Mouse (Mus musculus): ENCODE data around the gene Cpn2. TPM values are rescaled to one million over a fixed set of nuclear protein-coding genes. Genes with fewer than 3 reads are reported as not detected.

Gene Cpn2
- polyA plus RNA-seq, 1 experiment = not detected

DNA sequence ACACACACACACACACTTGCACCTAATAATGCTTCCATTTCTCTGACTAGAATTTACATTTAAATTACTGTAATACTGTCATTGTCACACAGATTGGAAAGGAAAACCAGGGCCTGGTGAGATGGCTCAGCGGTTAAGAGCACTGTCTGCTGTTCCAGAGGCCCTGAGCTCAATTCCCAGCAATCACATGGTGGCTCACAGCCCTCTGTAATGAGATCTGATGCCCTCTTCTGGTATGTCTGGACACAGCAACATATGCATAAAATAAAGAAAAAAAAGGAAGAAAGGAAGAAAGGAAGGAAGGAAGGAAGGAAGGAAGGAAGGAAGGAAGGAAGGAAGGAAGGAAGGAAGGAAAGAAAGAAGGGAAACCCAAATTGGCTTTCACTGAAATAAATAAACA lies 53.7 kb downstream of the Cpn2 start:
- no peaks in the 10 kb centered on the region for H3K4me1 ChIP-seq (ENCODE audit: control insufficient read depth, insufficient read depth, insufficient read length)
- no peaks in the 10 kb centered on the region for H3K27me3 ChIP-seq (ENCODE audit: control insufficient read depth, insufficient read depth, low read length)
- no peak overlapping the region for H3K27ac ChIP-seq (ENCODE audit: insufficient read depth, low read length)
- no peak overlapping the region for H3K4me3 ChIP-seq (ENCODE audit: extremely low read depth, insufficient read depth, insufficient read length)
- DNase-seq (ENCODE audit: low read depth in 1 of 2, low spot score in 2 of 2) = no peak
- 95% methylated on average over 1 of the region's 1 CpGs for WGBS
- no peak for TF ChIP-seq POLR2A (IDR thresholded peaks at IDR 0.05; ENCODE audit: low read depth, low read length)
- no peak for TF ChIP-seq CTCF (IDR thresholded peaks at IDR 0.05; ENCODE audit: extremely low read depth, insufficient read depth, insufficient read length, insufficient replicate concordance)
- no peaks in the 10 kb centered on the region for H3K36me3 ChIP-seq (ENCODE audit: control insufficient read depth, insufficient read depth, low read length)

DNA sequence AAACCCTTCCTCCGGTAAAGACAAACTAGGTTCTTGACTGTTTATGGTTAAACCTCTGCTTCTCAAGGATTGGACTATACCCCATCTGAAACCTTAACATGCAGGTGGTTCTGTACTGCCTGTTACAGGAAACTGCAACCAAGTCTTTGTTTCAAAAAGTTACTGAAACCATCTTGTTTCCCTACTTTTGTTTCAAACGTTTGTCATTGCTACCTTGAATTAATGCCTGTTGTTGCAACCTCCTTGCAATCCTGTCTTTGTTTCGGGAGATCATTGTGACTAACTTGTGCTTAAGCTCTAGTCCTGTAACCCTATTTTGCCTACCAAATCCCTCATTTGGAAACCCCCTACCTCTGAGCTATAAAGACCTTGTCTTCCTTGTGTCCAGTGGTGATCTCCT lies 55.3 kb downstream of the Cpn2 start:
- no peak overlapping the region for H3K4me3 ChIP-seq (ENCODE audit: extremely low read depth, insufficient read depth, insufficient read length)
- no peaks in the 10 kb centered on the region for H3K27me3 ChIP-seq (ENCODE audit: control insufficient read depth, insufficient read depth, low read length)
- no peaks in the 10 kb centered on the region for H3K4me1 ChIP-seq (ENCODE audit: control insufficient read depth, insufficient read depth, insufficient read length)
- DNase-seq (ENCODE audit: low read depth in 1 of 2, low spot score in 2 of 2) = no peak
- WGBS = 37% methylated on average over 3 of the region's 3 CpGs
- no peak overlapping the region for H3K27ac ChIP-seq (ENCODE audit: insufficient read depth, low read length)
- TF ChIP-seq POLR2A (IDR thresholded peaks at IDR 0.05; ENCODE audit: low read depth, low read length) (no peak), CTCF (IDR thresholded peaks at IDR 0.05; ENCODE audit: extremely low read depth, insufficient read depth, insufficient read length, insufficient replicate concordance) (no peak)
- no peaks in the 10 kb centered on the region for H3K36me3 ChIP-seq (ENCODE audit: control insufficient read depth, insufficient read depth, low read length)

DNA sequence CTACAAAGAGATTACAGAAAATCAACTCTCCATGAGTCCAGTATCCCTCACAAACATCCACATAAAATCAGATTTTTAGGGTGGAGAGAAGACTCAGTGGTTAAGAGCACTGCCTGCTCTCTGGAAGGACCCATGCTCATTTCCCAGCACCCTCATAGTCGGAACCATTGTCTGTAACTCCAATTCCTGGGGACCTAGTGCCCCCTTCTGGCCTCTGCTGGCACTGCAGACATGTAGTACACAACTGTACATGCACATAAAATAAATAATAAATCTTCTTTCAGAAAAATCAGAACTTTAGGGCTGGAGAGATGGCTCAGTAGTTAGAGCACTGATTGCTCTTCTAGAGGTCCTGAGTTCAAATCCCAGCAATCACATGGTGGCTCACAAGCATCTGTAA lies 58.0 kb downstream of the Cpn2 start:
- WGBS = 97% methylated on average over 1 of the region's 1 CpGs
- no peak for DNase-seq (ENCODE audit: low read depth in 1 of 2, low spot score in 2 of 2)
- TF ChIP-seq POLR2A (IDR thresholded peaks at IDR 0.05; ENCODE audit: low read depth, low read length) = no peak
- no peak for TF ChIP-seq CTCF (IDR thresholded peaks at IDR 0.05; ENCODE audit: extremely low read depth, insufficient read depth, insufficient read length, insufficient replicate concordance)

DNA sequence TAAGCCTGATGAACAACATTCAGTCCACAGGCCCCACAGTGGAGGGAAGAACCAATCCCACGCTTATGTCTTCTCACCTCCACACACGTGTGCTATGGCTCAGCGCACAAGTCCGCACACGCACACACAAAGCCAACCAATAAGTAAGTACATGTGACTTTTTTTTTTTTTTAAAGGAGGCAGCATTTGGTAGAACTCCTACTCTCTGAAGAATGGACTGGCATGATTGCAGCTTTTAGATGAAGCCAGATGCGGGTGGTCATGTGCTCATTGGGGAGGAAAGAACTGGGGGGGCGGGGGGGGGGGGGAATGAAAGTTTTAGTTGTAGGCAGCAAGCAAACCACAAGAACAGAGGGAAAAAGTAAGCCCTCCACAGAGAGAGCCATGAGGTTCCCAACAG lies 59.3 kb downstream of the Cpn2 start:
- DNase-seq (ENCODE audit: low read depth in 1 of 2, low spot score in 2 of 2) = no peak
- Histone ChIP-seq H3K27me3 (ENCODE audit: control insufficient read depth, insufficient read depth, low read length) (no peaks in the 10 kb centered on the region), H3K27ac (ENCODE audit: insufficient read depth, low read length) (no peak overlapping the region), H3K36me3 (ENCODE audit: control insufficient read depth, insufficient read depth, low read length) (no peaks in the 10 kb centered on the region), H3K4me3 (ENCODE audit: extremely low read depth, insufficient read depth, insufficient read length) (no peak overlapping the region), H3K4me1 (ENCODE audit: control insufficient read depth, insufficient read depth, insufficient read length) (no peaks in the 10 kb centered on the region)
- TF ChIP-seq POLR2A (IDR thresholded peaks at IDR 0.05; ENCODE audit: low read depth, low read length) = no peak
- TF ChIP-seq CTCF (IDR thresholded peaks at IDR 0.05; ENCODE audit: extremely low read depth, insufficient read depth, insufficient read length, insufficient replicate concordance) = no peak
- 79% methylated on average over 7 of the region's 7 CpGs for WGBS

More for the DNA sequence above, 58.0 kb downstream of the Cpn2 start:
- Histone ChIP-seq H3K36me3 (ENCODE audit: control insufficient read depth, insufficient read depth, low read length) (no peaks in the 10 kb centered on the region), H3K4me3 (ENCODE audit: extremely low read depth, insufficient read depth, insufficient read length) (no peak overlapping the region), H3K4me1 (ENCODE audit: control insufficient read depth, insufficient read depth, insufficient read length) (no peaks in the 10 kb centered on the region), H3K27ac (ENCODE audit: insufficient read depth, low read length) (no peak overlapping the region), H3K27me3 (ENCODE audit: control insufficient read depth, insufficient read depth, low read length) (no peaks in the 10 kb centered on the region)

DNA sequence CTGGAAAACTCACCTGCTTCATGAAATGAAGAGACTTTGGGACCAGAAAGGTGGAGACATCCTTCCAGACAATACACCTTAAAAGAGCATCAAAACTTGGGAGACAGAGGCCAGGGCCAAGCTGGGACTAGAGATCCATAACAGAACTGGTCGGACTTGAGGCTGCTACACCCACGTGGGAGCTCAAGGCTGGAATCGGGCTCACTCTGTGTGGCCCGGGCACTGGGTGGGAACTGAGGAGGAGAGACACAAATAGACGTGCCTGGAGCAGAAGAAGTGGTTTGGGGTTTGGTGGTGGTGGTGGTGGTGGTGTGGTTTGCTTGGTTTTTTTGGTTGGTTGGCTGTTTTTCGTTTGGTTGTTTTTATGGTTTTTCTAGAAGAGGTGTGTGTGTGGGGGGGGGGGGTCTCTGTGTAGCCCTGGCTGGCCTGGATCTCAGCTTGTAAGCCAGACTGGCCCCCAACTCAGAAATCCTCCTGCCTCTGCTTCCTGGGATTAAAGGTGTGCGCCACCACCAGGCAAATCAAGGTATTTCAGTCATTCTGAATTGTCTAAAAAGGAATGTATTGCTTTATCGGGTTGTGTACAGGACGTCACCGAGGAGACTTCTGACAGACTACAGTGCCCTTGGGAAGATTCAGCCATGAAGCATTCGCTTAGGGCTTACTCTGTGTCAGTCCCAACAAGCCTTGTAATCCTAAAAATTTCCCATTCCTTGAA lies 60.0 kb downstream of the Cpn2 start:
- 76% methylated on average over 11 of the region's 11 CpGs for WGBS
- no peak overlapping the region for H3K27ac ChIP-seq (ENCODE audit: insufficient read depth, low read length)

More for the DNA sequence above, 60.0 kb downstream of the Cpn2 start:
- Histone ChIP-seq H3K4me3 (ENCODE audit: extremely low read depth, insufficient read depth, insufficient read length) (no peak overlapping the region), H3K27me3 (ENCODE audit: control insufficient read depth, insufficient read depth, low read length) (no peaks in the 10 kb centered on the region), H3K4me1 (ENCODE audit: control insufficient read depth, insufficient read depth, insufficient read length) (no peaks in the 10 kb centered on the region), H3K36me3 (ENCODE audit: control insufficient read depth, insufficient read depth, low read length) (no peaks in the 10 kb centered on the region)
- no peak for DNase-seq (ENCODE audit: low read depth in 1 of 2, low spot score in 2 of 2)
- no peak for TF ChIP-seq POLR2A (IDR thresholded peaks at IDR 0.05; ENCODE audit: low read depth, low read length)
- TF ChIP-seq CTCF (IDR thresholded peaks at IDR 0.05; ENCODE audit: extremely low read depth, insufficient read depth, insufficient read length, insufficient replicate concordance) = no peak

Other genes with a start within 250 kb of the Cpn2 start
- 94.1 and 116 TPM in 2 replicates for gene Hes1, start 203.1 kb downstream of the Cpn2 start, polyA plus RNA-seq (2012; rRNA removed)
- gene Lrrc15, start 15.8 kb upstream of the Cpn2 start, polyA plus RNA-seq (2012; rRNA removed) = 0.02 TPM in 1 of 2 replicates, not detected in the other
- 26.7 and 36.5 TPM in 2 replicates for gene Gp5, start 43.3 kb upstream of the Cpn2 start, polyA plus RNA-seq (2012; rRNA removed)
- 13.4 and 15.3 TPM in 2 replicates for gene Atp13a3, start 138.5 kb upstream of the Cpn2 start, polyA plus RNA-seq (2012; rRNA removed)